20 mouse cellular contexts compared by ENCODE assay signal in genomic region chrX:22961338-22961737, GRCm38 (mm10).
DNase-seq lines count a peak whose midpoint lies in the region; ATAC-seq and TF ChIP-seq lines count a peak whose summit lies in the region.
"Had no signal": no experiment of that assay in that cellular context is flagged by ENCODE, and none has a peak within 500 bp of the region (broad histone marks: within the 10 kb centered on the region; RNA-seq: fewer than 3 reads in every experiment).

No protein-coding gene starts in this region.

- no peaks in the 10 kb centered on the region for H3K9me3 ChIP-seq in hindbrain, embryonic 12.5 days (replicated peaks)
- no peaks in the 10 kb centered on the region for H3K9me3 ChIP-seq in hindbrain, embryonic 10.5 days
- no peaks in the 10 kb centered on the region for H3K9me3 ChIP-seq in forebrain, embryonic 15.5 days
- no peaks in the 10 kb centered on the region for H3K9me3 ChIP-seq in midbrain, embryonic 13.5 days
- H3K9me3 ChIP-seq: hindbrain, embryonic 15.5 days; limb, embryonic 15.5 days; neural tube, embryonic 13.5 days had no signal

- no peak overlapping the region for H3K9ac ChIP-seq in hindbrain, embryonic 12.5 days
- H3K9ac ChIP-seq in forebrain, embryonic 15.5 days (replicated peaks): no peak overlapping the region
- no peak overlapping the region for H3K9ac ChIP-seq in midbrain, embryonic 13.5 days (replicated peaks)
- H3K9ac ChIP-seq: hindbrain, embryonic 15.5 days; limb, embryonic 15.5 days; liver, embryonic 14.5 days; lung, embryonic 14.5 days; neural tube, embryonic 13.5 days had no signal

- TF ChIP-seq CTCF in cerebellum, adult 2 months (IDR thresholded peaks at IDR 0.05; ENCODE audit: borderline replicate concordance, insufficient read depth, low read depth, low read length): no peak

- H3K4me3 ChIP-seq in hindbrain, embryonic 12.5 days: no peak overlapping the region
- no peak overlapping the region for H3K4me3 ChIP-seq in hindbrain, embryonic 10.5 days
- H3K4me3 ChIP-seq in forebrain, embryonic 15.5 days: no peak overlapping the region
- H3K4me3 ChIP-seq in midbrain, embryonic 13.5 days (replicated peaks): no peak overlapping the region
- H3K4me3 ChIP-seq in cerebellum, adult 2 months (replicated peaks; ENCODE audit: insufficient read depth, low read depth, low read length): no peak overlapping the region
- H3K4me3 ChIP-seq: hindbrain, embryonic 15.5 days; limb, embryonic 15.5 days; neural tube, embryonic 13.5 days had no signal

- ATAC-seq in hindbrain, embryonic 12.5 days (ENCODE audit: low FRiP score): peak; percentile 68
- ATAC-seq in forebrain, embryonic 15.5 days (replicated peaks): 0 out of 2 replicates have a peak, but pooled peaks have one; percentile 38
- peak; percentile 95 for ATAC-seq in midbrain, embryonic 13.5 days
- ATAC-seq in monocyte, adult 5-6 weeks (replicated peaks; ENCODE audit: insufficient number of reproducible peaks, low FRiP score, low TSS enrichment, poor library complexity, severe bottlenecking): no peak
- ATAC-seq: intestine, embryonic 16.5 days had no signal

- no peak for TF ChIP-seq POLR2A in cerebellum, adult 2 months (IDR thresholded peaks at IDR 0.05; ENCODE audit: borderline replicate concordance, insufficient read depth, low read length)

- no peak overlapping the region for H3K4me2 ChIP-seq in hindbrain, embryonic 12.5 days (replicated peaks)
- no peak overlapping the region for H3K4me2 ChIP-seq in forebrain, embryonic 15.5 days (replicated peaks)
- no peak overlapping the region for H3K4me2 ChIP-seq in midbrain, embryonic 13.5 days (replicated peaks)
- H3K4me2 ChIP-seq: hindbrain, embryonic 15.5 days; limb, embryonic 15.5 days; lung, embryonic 14.5 days; neural tube, embryonic 13.5 days had no signal

- H3K27me3 ChIP-seq in hindbrain, embryonic 12.5 days: no peaks in the 10 kb centered on the region
- no peaks in the 10 kb centered on the region for H3K27me3 ChIP-seq in hindbrain, embryonic 10.5 days (ENCODE audit: insufficient read depth, poor library complexity, severe bottlenecking)
- no peaks in the 10 kb centered on the region for H3K27me3 ChIP-seq in forebrain, embryonic 15.5 days
- no peaks in the 10 kb centered on the region for H3K27me3 ChIP-seq in midbrain, embryonic 13.5 days
- no peaks in the 10 kb centered on the region for H3K27me3 ChIP-seq in cerebellum, adult 2 months (ENCODE audit: control insufficient read depth, insufficient read depth, low read length)
- H3K27me3 ChIP-seq: hindbrain, embryonic 15.5 days; limb, embryonic 15.5 days; neural tube, embryonic 13.5 days had no signal

- no peak overlapping the region for H3K27ac ChIP-seq in hindbrain, embryonic 12.5 days
- no peak overlapping the region for H3K27ac ChIP-seq in hindbrain, embryonic 10.5 days
- no peak overlapping the region for H3K27ac ChIP-seq in forebrain, embryonic 15.5 days (replicated peaks)
- peak overlapping the region; percentile 30; the same call in 1 of the 2 replicates for H3K27ac ChIP-seq in midbrain, embryonic 13.5 days
- H3K27ac ChIP-seq in cerebellum, adult 2 months (ENCODE audit: insufficient read depth, low read length): no peak overlapping the region
- H3K27ac ChIP-seq: hindbrain, embryonic 15.5 days; limb, embryonic 15.5 days; liver, embryonic 14.5 days; neural tube, embryonic 13.5 days; stomach, postnatal 0 days had no signal

- H3K36me3 ChIP-seq in hindbrain, embryonic 12.5 days: no peaks in the 10 kb centered on the region
- no peaks in the 10 kb centered on the region for H3K36me3 ChIP-seq in hindbrain, embryonic 10.5 days
- H3K36me3 ChIP-seq in forebrain, embryonic 15.5 days: no peaks in the 10 kb centered on the region
- no peaks in the 10 kb centered on the region for H3K36me3 ChIP-seq in midbrain, embryonic 13.5 days
- H3K36me3 ChIP-seq: hindbrain, embryonic 15.5 days; limb, embryonic 15.5 days; neural tube, embryonic 13.5 days had no signal

- no peak for DNase-seq in hindbrain, embryonic 10.5 days (ENCODE audit: low spot score)
- peak; percentile 56 for DNase-seq in retina, postnatal 1 day
- no peak for DNase-seq in cerebellum, adult 2 months
- DNase-seq: adrenal gland, postnatal 14 days; cerebellum, adult 9-11 months; gastrocnemius, postnatal 36 days; kidney, adult 9 months; kidney, postnatal 14 days; left cerebral cortex, postnatal 4 days; lung, embryonic 14.5 days had no signal

- H3K4me1 ChIP-seq in hindbrain, embryonic 12.5 days: no peaks in the 10 kb centered on the region
- H3K4me1 ChIP-seq in hindbrain, embryonic 10.5 days (replicated peaks): no peaks in the 10 kb centered on the region
- no peaks in the 10 kb centered on the region for H3K4me1 ChIP-seq in forebrain, embryonic 15.5 days
- H3K4me1 ChIP-seq in midbrain, embryonic 13.5 days (replicated peaks): peaks cover 5% of the 10 kb centered on the region; the same call in 1 of the 2 replicates
- H3K4me1 ChIP-seq in cerebellum, adult 2 months (ENCODE audit: control insufficient read depth, insufficient read depth, low read length): no peaks in the 10 kb centered on the region
- H3K4me1 ChIP-seq: hindbrain, embryonic 15.5 days; limb, embryonic 15.5 days; neural tube, embryonic 13.5 days had no signal
